Mouse (Mus musculus): ENCODE results near the gene Ptprd. TPM values are rescaled to one million over a fixed set of nuclear protein-coding genes. Genes with fewer than 3 reads are reported as not detected.

The Ptprd gene
- polyA plus RNA-seq, 1 experiment from 2014 or later = 96.7 TPM

DNA sequence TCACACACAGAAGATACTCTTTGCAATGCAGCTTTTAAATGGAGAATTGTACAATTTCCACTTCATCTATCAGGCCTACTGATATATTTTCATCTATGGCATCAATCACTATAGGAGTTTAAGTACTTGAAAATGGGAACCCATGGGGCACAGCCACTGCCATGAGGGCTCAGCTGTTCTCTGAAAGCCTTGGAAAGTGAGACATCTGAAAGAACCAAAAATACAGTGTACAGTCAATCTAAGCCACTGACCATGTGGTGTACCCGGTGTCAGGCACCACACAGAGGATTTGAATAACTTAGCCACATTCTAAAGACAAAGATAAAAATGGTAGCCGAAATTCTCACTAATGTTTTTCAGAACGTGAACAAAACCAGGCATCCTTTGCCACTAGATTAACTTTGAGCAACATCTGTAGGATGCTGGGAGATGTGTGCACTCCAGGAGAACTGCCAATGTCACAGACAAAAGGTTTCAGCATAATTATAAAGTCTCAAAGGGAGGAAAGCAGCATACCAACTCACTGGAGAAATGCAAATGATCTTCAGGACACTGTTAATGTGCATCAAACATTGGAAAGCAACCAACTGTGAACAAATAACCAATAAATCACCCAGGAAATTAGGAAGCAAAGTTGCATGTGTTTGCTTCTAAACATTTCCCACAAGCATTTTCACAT is 69.5 kb downstream of the Ptprd start:
- Histone ChIP-seq H3K27me3 (no peaks in the 10 kb centered on the region), H3K9ac (no peak overlapping the region), H3K9me3 (no peaks in the 10 kb centered on the region), H3K27ac (peak overlapping the region; percentile 42), H3K36me3 (no peaks in the 10 kb centered on the region), H3K4me1 (replicated peaks) (peaks cover 6% of the 10 kb centered on the region), H3K4me2 (no peak overlapping the region), H3K4me3 (no peak overlapping the region)
- peak; percentile 97 for ATAC-seq (ENCODE audit: low FRiP score)
- 42% methylated on average over 3 of the region's 3 CpGs for WGBS

DNA sequence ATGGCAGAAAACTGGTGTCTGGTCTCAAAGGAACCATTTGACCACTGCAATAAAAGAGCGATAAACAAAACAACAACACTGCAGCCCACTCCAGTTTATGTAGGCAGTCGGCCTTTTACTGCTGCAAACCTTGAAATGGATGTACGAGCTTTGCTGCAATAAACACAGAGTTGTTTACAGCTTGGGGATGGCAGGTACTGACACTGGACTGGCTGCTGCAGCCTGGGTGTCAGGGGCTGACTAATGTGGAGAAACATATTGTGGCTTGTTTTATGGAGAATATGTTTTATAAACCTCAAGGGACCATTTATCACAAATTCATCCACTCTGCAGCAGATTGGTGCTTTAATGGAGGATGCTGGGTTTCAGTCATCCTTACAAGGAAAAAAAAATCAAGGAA is 100.9 kb downstream of the Ptprd start:
- no peak overlapping the region for H3K9ac ChIP-seq
- H3K9me3 ChIP-seq = no peaks in the 10 kb centered on the region
- H3K36me3 ChIP-seq = no peaks in the 10 kb centered on the region
- peaks cover 5% of the 10 kb centered on the region for H3K4me1 ChIP-seq (replicated peaks)
- H3K27ac ChIP-seq = 0 out of 2 replicates have a peak overlapping the region, but pooled peaks have one; percentile 26
- no peak overlapping the region for H3K4me2 ChIP-seq
- 54% methylated on average over 3 of the region's 3 CpGs for WGBS
- H3K4me3 ChIP-seq = no peak overlapping the region
- 0 out of 2 replicates have a peak, but pooled peaks have one; percentile 59 for ATAC-seq (ENCODE audit: low FRiP score)
- no peaks in the 10 kb centered on the region for H3K27me3 ChIP-seq

DNA sequence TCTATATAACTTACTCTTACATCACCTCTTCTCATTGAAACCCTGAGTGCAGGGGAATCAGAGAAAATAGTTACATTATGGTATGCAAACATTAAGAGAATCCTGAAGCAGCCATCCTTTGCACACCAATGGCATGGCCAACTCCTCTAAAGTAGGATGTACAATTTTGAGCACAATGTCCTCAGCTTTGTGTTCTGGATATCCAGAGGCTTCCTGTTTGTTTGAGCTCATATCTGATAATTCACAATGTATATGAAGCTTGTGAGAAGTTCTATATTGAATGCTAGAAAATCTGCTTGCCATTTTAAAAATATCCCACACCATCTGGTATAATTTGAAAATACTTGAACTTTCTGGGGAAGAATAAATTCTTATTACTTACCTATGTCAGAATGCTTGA is 114.2 kb downstream of the Ptprd start:
- H3K9me3 ChIP-seq = no peaks in the 10 kb centered on the region
- no peak overlapping the region for H3K4me3 ChIP-seq
- no peak overlapping the region for H3K27ac ChIP-seq
- H3K4me2 ChIP-seq = no peak overlapping the region
- no peak overlapping the region for H3K9ac ChIP-seq
- H3K36me3 ChIP-seq = no peaks in the 10 kb centered on the region
- ATAC-seq (ENCODE audit: low FRiP score) = no peak
- H3K27me3 ChIP-seq = no peaks in the 10 kb centered on the region
- no peaks in the 10 kb centered on the region for H3K4me1 ChIP-seq (replicated peaks)

DNA sequence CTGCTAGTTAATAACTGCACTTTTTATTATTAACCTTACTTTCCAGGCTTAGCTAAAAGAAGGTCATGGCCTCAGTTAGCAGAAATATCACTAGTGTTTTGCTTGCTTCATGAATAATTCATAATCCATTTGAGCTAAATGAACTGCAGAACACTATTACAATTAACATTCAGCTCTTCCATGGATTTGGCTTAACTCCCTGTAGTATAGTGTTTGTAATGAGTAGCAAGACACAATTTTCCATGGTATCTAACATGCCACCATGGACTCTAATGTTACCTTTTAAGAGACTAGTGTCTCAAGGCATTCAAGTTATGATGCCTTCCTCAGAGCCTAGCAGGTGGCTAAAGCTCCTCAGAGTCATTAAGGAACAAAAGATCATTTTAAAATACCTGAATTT is 129.0 kb downstream of the Ptprd start:
- H3K4me1 ChIP-seq (replicated peaks) = no peaks in the 10 kb centered on the region
- no peak overlapping the region for H3K9ac ChIP-seq
- peak; percentile 73; the same call in 1 of the 2 replicates for ATAC-seq (ENCODE audit: low FRiP score)
- H3K36me3 ChIP-seq = no peaks in the 10 kb centered on the region
- no peak overlapping the region for H3K27ac ChIP-seq
- no peaks in the 10 kb centered on the region for H3K27me3 ChIP-seq
- H3K4me2 ChIP-seq = no peak overlapping the region
- H3K4me3 ChIP-seq = no peak overlapping the region
- no peaks in the 10 kb centered on the region for H3K9me3 ChIP-seq

DNA sequence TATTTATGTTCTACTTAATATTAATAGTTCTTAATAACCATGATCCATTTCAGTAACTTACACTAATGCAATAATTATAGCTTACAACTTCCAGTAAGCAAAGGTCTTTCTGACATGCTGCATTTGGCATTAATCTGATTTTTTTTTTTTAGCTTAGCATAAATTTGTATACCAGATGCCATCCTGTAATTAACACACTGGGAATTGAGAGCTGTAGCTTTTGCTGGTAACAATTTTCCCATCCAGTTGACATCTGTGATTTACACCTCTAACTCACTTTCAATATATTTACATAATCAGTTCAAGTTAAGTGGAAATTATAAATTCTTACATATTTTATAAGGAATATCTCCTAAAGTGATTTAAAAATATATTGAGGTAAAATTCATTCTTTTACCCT is 134.3 kb downstream of the Ptprd start:
- no peak overlapping the region for H3K4me2 ChIP-seq
- H3K36me3 ChIP-seq = no peaks in the 10 kb centered on the region
- H3K27me3 ChIP-seq = no peaks in the 10 kb centered on the region
- no peak overlapping the region for H3K9ac ChIP-seq
- H3K4me3 ChIP-seq = no peak overlapping the region
- no peak for ATAC-seq (ENCODE audit: low FRiP score)
- H3K27ac ChIP-seq = no peak overlapping the region
- no peaks in the 10 kb centered on the region for H3K9me3 ChIP-seq
- H3K4me1 ChIP-seq (replicated peaks) = no peaks in the 10 kb centered on the region

DNA sequence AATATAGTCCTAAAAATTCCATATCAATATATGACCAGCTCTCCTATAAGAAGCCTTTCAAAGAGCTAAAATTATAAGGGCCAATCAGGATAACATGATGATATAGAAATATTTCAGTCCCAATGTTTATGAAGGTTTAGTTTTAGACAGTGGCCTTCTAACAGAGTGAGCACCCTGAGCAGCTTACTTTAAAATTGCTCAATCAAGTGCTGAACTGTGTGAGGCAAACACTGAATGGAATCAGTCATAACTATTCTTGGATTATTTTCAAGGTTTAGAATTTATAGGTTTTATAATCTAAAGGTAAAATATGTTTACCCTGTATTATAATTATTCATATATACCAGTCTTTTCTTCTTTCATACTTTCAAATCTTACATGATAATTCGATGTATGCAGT is 134.7 kb downstream of the Ptprd start:
- Histone ChIP-seq H3K9me3 (no peaks in the 10 kb centered on the region), H3K4me2 (no peak overlapping the region), H3K9ac (no peak overlapping the region), H3K36me3 (no peaks in the 10 kb centered on the region), H3K27me3 (no peaks in the 10 kb centered on the region), H3K27ac (no peak overlapping the region), H3K4me3 (no peak overlapping the region), H3K4me1 (replicated peaks) (no peaks in the 10 kb centered on the region)
- 70% methylated on average over 1 of the region's 1 CpGs for WGBS
- no peak for ATAC-seq (ENCODE audit: low FRiP score)

DNA sequence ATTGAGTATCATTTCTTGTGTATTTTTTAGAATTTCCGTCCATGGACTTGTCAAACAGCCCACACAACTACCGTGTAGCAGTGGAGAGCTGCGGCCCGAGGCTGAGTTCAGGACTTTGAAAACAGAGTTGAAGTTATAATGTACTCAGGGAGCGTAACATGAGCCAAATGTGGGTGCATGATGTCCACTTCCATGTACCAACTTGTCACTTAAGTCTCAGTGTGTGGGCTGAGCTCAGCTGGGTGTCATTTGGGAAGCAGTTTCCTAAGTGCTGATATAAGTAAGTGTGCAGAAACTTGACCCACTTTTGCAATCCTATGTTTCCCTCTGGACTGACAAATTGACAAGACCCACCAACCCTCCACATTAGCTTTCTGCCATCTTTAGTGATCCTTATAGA is 173.4 kb downstream of the Ptprd start:
- no peak for ATAC-seq (ENCODE audit: low FRiP score)
- Histone ChIP-seq H3K4me1 (replicated peaks) (no peaks in the 10 kb centered on the region), H3K9ac (no peak overlapping the region), H3K4me3 (no peak overlapping the region), H3K27me3 (no peaks in the 10 kb centered on the region), H3K27ac (no peak overlapping the region), H3K9me3 (no peaks in the 10 kb centered on the region), H3K36me3 (no peaks in the 10 kb centered on the region), H3K4me2 (no peak overlapping the region)
- 82% methylated on average over 5 of the region's 5 CpGs for WGBS

DNA sequence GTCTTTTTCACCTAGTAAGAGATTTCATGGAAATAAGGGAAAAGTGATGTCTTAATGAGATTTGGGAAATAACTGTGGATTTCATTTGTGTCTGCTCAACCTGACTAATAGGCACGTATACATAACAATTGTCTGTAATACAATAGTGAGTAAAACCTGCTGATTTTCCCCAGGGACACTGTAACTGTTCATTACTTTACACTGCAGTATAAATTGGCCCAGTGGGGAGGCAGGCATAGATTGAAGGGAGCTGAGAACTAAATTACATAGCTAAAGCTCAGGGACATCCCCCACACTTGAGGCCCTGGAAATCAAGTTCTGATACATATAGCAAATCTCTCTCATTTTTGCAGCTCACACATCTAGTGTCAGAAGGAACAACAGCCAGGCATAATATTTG is 209.7 kb downstream of the Ptprd start:
- H3K4me3 ChIP-seq = no peak overlapping the region
- ATAC-seq (ENCODE audit: low FRiP score) = peak; percentile 80
- no peaks in the 10 kb centered on the region for H3K27me3 ChIP-seq
- H3K27ac ChIP-seq = no peak overlapping the region
- 31% methylated on average over 1 of the region's 1 CpGs for WGBS
- no peak overlapping the region for H3K9ac ChIP-seq
- H3K4me2 ChIP-seq = no peak overlapping the region
- no peaks in the 10 kb centered on the region for H3K4me1 ChIP-seq (replicated peaks)
- H3K9me3 ChIP-seq = no peaks in the 10 kb centered on the region
- H3K36me3 ChIP-seq = no peaks in the 10 kb centered on the region

DNA sequence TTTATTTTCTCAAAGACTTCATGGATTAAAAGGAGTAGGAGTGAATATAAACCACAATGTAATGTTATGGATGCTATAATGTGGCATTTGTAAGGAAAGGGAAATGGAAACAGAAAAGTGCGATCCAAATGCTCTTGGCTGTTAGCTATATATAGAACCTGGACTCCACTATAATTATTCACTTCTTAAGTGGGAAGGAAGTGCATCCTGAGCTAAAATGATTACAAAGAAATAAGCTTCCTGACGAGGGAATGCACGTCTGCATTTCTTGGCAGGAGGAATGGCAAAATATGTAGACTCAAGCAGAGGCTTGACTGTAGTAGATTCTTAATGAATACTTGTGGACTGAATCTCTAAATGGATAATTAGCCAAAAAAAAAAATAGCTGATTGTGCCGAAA is 219.1 kb downstream of the Ptprd start:
- Histone ChIP-seq H3K4me3 (no peak overlapping the region), H3K9me3 (no peaks in the 10 kb centered on the region), H3K36me3 (no peaks in the 10 kb centered on the region), H3K4me2 (no peak overlapping the region), H3K9ac (no peak overlapping the region), H3K27ac (no peak overlapping the region), H3K27me3 (no peaks in the 10 kb centered on the region), H3K4me1 (replicated peaks) (no peaks in the 10 kb centered on the region)
- WGBS = 79% methylated on average over 4 of the region's 4 CpGs
- no peak for ATAC-seq (ENCODE audit: low FRiP score)

DNA sequence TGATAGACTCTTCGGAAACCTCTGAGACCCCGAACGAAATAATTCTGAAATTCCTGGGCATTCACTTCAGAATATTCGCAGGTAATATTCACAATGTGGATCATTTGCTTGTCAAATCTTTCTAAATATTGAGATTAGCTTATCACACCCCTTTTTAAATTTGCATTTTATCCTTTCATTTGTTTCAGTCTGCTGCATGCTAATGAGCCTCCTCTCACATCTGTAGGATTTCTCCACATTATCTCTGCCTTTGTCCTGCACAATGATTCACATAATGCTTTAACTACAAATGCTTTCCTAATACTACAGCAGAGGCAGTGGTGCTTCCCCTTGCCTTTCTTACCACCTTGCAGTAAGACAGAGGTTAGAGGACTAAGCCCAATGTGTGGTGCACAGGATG is 229.7 kb downstream of the Ptprd start:
- no peaks in the 10 kb centered on the region for H3K27me3 ChIP-seq
- no peak for ATAC-seq (ENCODE audit: low FRiP score)
- H3K4me1 ChIP-seq (replicated peaks) = no peaks in the 10 kb centered on the region
- H3K4me2 ChIP-seq = no peak overlapping the region
- H3K9ac ChIP-seq = no peak overlapping the region
- no peak overlapping the region; the same call in 1 of the 2 replicates for H3K27ac ChIP-seq
- H3K9me3 ChIP-seq = no peaks in the 10 kb centered on the region
- 83% methylated on average over 4 of the region's 4 CpGs for WGBS
- no peaks in the 10 kb centered on the region for H3K36me3 ChIP-seq
- H3K4me3 ChIP-seq = no peak overlapping the region

DNA sequence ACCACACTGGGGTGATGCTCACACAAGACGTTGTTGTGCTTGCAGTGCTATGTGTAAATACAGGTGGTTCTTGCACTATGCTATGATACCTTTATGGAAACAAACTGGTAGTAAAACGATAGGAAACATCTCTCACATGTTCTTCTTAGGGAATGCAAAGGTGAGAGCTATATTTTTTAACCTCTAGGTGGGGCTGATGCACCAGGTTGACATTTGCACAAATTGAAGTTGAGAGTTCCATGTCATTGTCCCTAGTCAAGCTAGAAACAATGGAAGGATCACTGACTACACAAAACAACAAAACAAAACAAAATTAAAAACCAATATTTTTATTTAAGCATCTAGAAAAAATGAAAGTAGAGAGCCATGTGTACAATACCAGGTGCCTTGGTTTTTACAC is 250.1 kb downstream of the Ptprd start:
- H3K27ac ChIP-seq = no peak overlapping the region
- H3K4me1 ChIP-seq (replicated peaks) = no peaks in the 10 kb centered on the region
- no peaks in the 10 kb centered on the region for H3K9me3 ChIP-seq
- 18% methylated on average over 2 of the region's 2 CpGs for WGBS
- H3K4me2 ChIP-seq = no peak overlapping the region
- H3K36me3 ChIP-seq = no peaks in the 10 kb centered on the region
- H3K9ac ChIP-seq = no peak overlapping the region
- no peaks in the 10 kb centered on the region for H3K27me3 ChIP-seq
- ATAC-seq (ENCODE audit: low FRiP score) = 0 out of 2 replicates have a peak, but pooled peaks have one; percentile 32
- H3K4me3 ChIP-seq = no peak overlapping the region

DNA sequence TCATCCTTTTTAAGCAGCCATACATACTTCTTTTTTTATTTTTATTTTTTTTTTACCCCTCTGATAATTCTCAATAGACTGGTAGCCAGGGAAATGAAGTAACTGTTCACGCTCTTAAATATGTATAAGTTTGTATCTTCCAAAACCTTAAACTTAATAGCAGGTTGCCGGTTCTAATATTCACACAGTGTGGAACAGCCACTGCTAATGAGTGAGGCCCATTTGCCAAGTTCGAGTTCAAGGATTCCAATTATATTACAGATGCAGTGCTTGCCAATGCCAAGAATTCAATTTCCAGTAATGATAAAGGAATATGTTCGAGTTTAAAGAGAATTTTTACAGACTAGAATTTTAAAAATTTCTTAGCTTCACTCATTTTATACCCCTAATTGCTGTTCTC is 322.3 kb downstream of the Ptprd start:
- Histone ChIP-seq H3K4me1 (replicated peaks) (no peaks in the 10 kb centered on the region), H3K9ac (no peak overlapping the region), H3K4me3 (no peak overlapping the region), H3K27me3 (no peaks in the 10 kb centered on the region), H3K27ac (no peak overlapping the region), H3K9me3 (no peaks in the 10 kb centered on the region), H3K4me2 (no peak overlapping the region), H3K36me3 (no peaks in the 10 kb centered on the region)
- no peak for ATAC-seq (ENCODE audit: low FRiP score)
- 82% methylated on average over 4 of the region's 4 CpGs for WGBS

DNA sequence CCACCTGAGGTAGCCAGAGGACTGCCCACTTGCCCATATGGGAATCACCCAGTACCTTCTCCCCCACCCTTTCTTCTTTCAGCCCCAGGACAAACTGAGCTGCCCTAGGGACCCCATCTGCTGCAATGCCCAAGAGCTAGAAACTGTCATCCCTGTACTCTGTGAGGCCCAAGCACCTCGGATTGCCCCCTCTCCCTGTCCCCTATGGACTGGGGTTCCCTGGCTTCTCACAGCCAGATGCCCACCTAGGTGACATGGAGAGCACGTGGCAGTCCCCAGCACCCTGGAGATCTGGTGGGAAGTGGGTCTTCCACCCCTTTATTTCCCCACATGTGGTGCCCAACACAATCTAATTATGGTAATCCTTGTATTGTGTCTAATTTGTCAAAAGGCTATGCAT is 331.5 kb downstream of the Ptprd start:
- ATAC-seq (ENCODE audit: low FRiP score) = no peak
- no peaks in the 10 kb centered on the region for H3K9me3 ChIP-seq
- no peak overlapping the region for H3K4me2 ChIP-seq
- H3K4me1 ChIP-seq (replicated peaks) = no peaks in the 10 kb centered on the region
- H3K4me3 ChIP-seq = no peak overlapping the region
- H3K27me3 ChIP-seq = no peaks in the 10 kb centered on the region
- H3K36me3 ChIP-seq = no peaks in the 10 kb centered on the region
- 54% methylated on average over 2 of the region's 2 CpGs for WGBS
- no peak overlapping the region for H3K27ac ChIP-seq
- H3K9ac ChIP-seq = no peak overlapping the region

Data from hindbrain, embryonic 13.5 days (tissue).